Mouse (Mus musculus) megakaryocyte, embryonic 14.5 days (primary cell): ENCODE measurements around the gene Tspan15. TPM values are rescaled to one million over a fixed set of nuclear protein-coding genes. Genes with fewer than 3 reads are reported as not detected.

Experiments
- H3K27me3 ChIP-seq: replicated peaks from 2 replicates; pipeline ENCODE3; 2012; ENCODE audit warnings: inconsistent platforms
- H3K36me3 ChIP-seq: replicated peaks from 2 replicates; pipeline ENCODE3; 2012; ENCODE audit warnings: low read length, inconsistent platforms, mixed read lengths
- H3K4me1 ChIP-seq: 2 replicates; pipeline ENCODE4 v1.6.1; 2012; ENCODE audit warnings: inconsistent platforms
- H3K4me3 ChIP-seq: replicated peaks from 2 replicates; pipeline ENCODE3; 2012; ENCODE audit warnings: moderate library complexity, mild to moderate bottlenecking, inconsistent platforms
- H3K9me3 ChIP-seq: 2 replicates; pipeline ENCODE4 v1.6.1; 2012; ENCODE audit warnings: inconsistent platforms
- FLI1 ChIP-seq: IDR thresholded peaks from 2 replicates; pipeline ENCODE4 v1.6.1; 2012; ENCODE audit warnings: low read length, inconsistent platforms, mixed read lengths
- GATA1 ChIP-seq: IDR thresholded peaks from 3 replicates; pipeline ENCODE4 v1.6.1; 2012; ENCODE audit warnings: mixed read lengths, low read length, inconsistent platforms, borderline replicate concordance
- polyA plus RNA-seq: library from polyadenylated mRNA; stranded (reverse); fragments of >175 nt; gene quantifications from 2 replicates; pipeline ENCODE4 v1.2.3, GENCODE M21; 2012; ENCODE audit warnings: low replicate concordance; ENCODE audit not compliant: insufficient read depth

Gene Tspan15
- polyA plus RNA-seq, 1 experiment = not detected

- Histone ChIP-seq H3K4me1 (no peaks in the 10 kb centered on the region; the same call in 1 of the 2 replicates), H3K9me3 (no peaks in the 10 kb centered on the region), H3K27me3 (peaks cover 68% of the 10 kb centered on the region), H3K4me3 (no peak overlapping the region), H3K36me3 (no peaks in the 10 kb centered on the region)
- no peak for TF ChIP-seq FLI1
- TF ChIP-seq GATA1 = no peak
Measured at GRCm38 (mm10) chr10:62194461-62194860, 36.6 kb downstream of the Tspan15 start.

DNA sequence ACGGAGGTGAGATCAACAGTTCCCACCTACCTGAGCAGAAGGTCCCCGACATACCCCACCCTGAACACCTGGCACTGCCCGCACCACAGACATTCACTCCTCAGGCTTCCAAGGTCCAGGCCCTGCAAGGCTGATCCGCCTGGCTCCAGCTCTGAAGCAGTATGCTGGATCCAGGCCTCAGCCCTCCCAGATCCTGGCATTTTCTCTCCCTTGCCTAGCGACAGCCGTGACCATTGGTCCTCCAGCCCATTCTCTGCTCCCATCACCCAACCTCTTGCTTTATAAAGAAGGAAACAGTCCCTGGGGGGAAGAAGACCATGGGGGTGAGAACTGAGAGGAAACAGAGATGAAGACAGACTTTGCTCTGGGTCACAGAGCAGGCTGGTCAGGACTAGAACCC is 37.0 kb downstream of the Tspan15 start:
- Histone ChIP-seq H3K27me3 (peaks cover 72% of the 10 kb centered on the region), H3K4me3 (no peak overlapping the region), H3K4me1 (no peaks in the 10 kb centered on the region; the same call in 1 of the 2 replicates), H3K9me3 (no peaks in the 10 kb centered on the region), H3K36me3 (no peaks in the 10 kb centered on the region)
- TF ChIP-seq GATA1 = no peak
- TF ChIP-seq FLI1 = no peak

DNA sequence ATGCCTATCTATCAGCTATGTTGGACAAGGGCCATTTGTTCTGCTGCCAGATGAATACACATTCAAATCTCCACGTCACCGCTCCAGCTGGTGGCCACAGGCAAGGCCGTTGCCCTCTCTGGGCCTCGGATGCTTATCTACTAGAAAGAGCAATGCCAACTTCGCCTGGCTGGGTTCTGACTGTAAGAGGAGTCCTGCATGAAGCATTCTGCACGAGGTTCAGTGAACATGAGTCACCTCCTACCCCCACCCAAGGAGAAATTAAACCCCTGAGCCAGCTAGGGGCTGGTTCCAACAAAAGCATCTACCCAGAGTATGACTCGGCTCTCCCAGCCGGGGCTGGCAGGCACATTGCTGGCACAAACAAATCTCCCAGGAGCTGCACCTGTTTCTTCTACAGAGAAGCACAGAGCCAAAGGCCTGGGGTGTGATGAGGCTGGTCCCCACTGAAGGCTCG is 38.3 kb downstream of the Tspan15 start:
- Histone ChIP-seq H3K36me3 (no peaks in the 10 kb centered on the region), H3K4me1 (no peaks in the 10 kb centered on the region; the same call in 1 of the 2 replicates), H3K9me3 (no peaks in the 10 kb centered on the region), H3K4me3 (no peak overlapping the region), H3K27me3 (peaks cover 81% of the 10 kb centered on the region)
- TF ChIP-seq FLI1 = no peak
- no peak for TF ChIP-seq GATA1

DNA sequence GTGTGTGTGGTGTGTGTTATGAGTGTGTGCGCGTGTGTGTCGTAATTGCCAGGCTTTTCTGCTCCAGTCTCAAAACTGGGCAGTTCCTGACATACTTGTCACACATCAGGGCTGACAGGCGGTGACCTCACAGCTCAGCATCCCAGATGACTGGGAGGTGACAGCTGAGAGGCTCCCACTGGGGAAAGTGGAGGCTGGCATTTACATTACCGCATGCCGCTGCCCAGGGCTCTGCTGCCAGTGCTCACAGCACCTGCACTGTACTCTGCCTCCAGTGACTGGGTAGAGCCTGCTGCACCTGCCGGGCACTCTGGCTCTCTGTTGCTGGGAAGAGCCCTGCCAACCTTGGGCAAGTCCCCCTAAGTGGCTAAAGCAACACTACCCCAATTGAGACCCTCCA is 40.2 kb downstream of the Tspan15 start:
- Histone ChIP-seq H3K27me3 (peaks cover 78% of the 10 kb centered on the region), H3K4me3 (no peak overlapping the region), H3K36me3 (no peaks in the 10 kb centered on the region), H3K9me3 (no peaks in the 10 kb centered on the region), H3K4me1 (no peaks in the 10 kb centered on the region; the same call in 1 of the 2 replicates)
- TF ChIP-seq GATA1 (no peak), FLI1 (no peak)

- Histone ChIP-seq H3K4me3 (no peak overlapping the region), H3K27me3 (peaks cover 72% of the 10 kb centered on the region), H3K9me3 (no peaks in the 10 kb centered on the region), H3K4me1 (no peaks in the 10 kb centered on the region; the same call in 1 of the 2 replicates), H3K36me3 (no peaks in the 10 kb centered on the region)
- TF ChIP-seq GATA1 (no peak), FLI1 (no peak)
Measured at GRCm38 (mm10) chr10:62189910-62190309, 41.1 kb downstream of the Tspan15 start.

- no peaks in the 10 kb centered on the region; the same call in 1 of the 2 replicates for H3K4me1 ChIP-seq
- no peaks in the 10 kb centered on the region for H3K36me3 ChIP-seq
- TF ChIP-seq FLI1 (no peak), GATA1 (no peak)
- H3K9me3 ChIP-seq = no peaks in the 10 kb centered on the region
- H3K4me3 ChIP-seq = no peak overlapping the region
- peaks cover 70% of the 10 kb centered on the region for H3K27me3 ChIP-seq
Measured at GRCm38 (mm10) chr10:62189303-62189702, 41.7 kb downstream of the Tspan15 start.

DNA sequence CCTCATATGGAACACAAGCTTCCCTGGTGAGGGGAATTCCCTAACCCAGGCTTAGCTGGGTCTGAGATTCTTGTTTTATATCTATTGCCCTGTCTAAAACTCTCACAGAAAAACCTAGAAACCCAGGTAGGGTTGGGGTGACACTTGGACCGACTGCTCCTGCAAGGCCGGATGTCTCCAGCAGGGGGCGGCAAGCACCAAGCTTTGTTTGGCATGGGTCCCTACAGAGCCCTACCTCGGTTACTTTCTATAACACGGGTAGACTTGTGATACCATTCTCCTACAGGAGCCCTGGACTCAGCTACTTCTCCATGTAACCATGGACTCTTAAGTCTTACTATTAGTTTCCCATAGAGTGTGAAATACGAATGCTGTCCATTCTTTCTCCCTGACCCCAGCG is 44.2 kb downstream of the Tspan15 start:
- peaks cover 54% of the 10 kb centered on the region for H3K27me3 ChIP-seq
- no peak overlapping the region for H3K4me3 ChIP-seq

GRCm38 (mm10) chr10:62183053-62183452 is 48.0 kb downstream of the Tspan15 start:
- peaks cover 30% of the 10 kb centered on the region for H3K27me3 ChIP-seq
- H3K4me1 ChIP-seq = peaks cover 9% of the 10 kb centered on the region; the same call in 1 of the 2 replicates
- H3K4me3 ChIP-seq = no peak overlapping the region
- H3K36me3 ChIP-seq = no peaks in the 10 kb centered on the region
- TF ChIP-seq GATA1 (no peak), FLI1 (no peak)
- peaks cover 13% of the 10 kb centered on the region for H3K9me3 ChIP-seq

More for the DNA sequence above, 44.2 kb downstream of the Tspan15 start:
- TF ChIP-seq GATA1 = no peak
- TF ChIP-seq FLI1 = no peak
- no peaks in the 10 kb centered on the region for H3K9me3 ChIP-seq
- peaks cover 9% of the 10 kb centered on the region; the same call in 1 of the 2 replicates for H3K4me1 ChIP-seq
- H3K36me3 ChIP-seq = no peaks in the 10 kb centered on the region

- H3K27me3 ChIP-seq = peaks cover 25% of the 10 kb centered on the region
- H3K9me3 ChIP-seq = peaks cover 18% of the 10 kb centered on the region
- no peak overlapping the region for H3K4me3 ChIP-seq
- peaks cover 9% of the 10 kb centered on the region; the same call in 1 of the 2 replicates for H3K4me1 ChIP-seq
- TF ChIP-seq GATA1 = no peak
- no peak for TF ChIP-seq FLI1
- H3K36me3 ChIP-seq = no peaks in the 10 kb centered on the region
Measured at GRCm38 (mm10) chr10:62182471-62183014, 48.5 kb downstream of the Tspan15 start.

DNA sequence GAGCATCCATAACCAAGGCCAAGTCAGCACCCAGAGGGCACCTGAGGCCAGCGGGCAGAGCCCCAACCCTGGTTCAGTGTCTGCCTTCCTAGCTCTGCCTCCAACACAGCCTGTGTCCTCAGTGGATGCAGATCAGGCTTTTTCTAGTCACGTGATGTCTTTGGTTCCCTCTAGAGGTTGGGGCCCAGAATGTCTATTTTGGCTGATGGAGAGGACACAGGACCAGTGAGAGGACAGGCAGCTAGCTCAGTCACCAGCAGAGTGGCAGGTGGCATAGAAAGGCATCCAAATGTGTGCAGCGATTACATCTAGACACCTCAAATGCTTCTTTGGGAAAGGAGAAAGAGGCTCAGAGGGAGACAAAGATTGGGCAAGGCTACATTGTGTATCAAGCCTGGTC is 49.4 kb downstream of the Tspan15 start:
- TF ChIP-seq GATA1 = no peak
- no peak for TF ChIP-seq FLI1
- no peaks in the 10 kb centered on the region for H3K36me3 ChIP-seq
- H3K4me3 ChIP-seq = no peak overlapping the region
- peaks cover 9% of the 10 kb centered on the region; the same call in 1 of the 2 replicates for H3K4me1 ChIP-seq
- H3K27me3 ChIP-seq = peaks cover 24% of the 10 kb centered on the region
- H3K9me3 ChIP-seq = peaks cover 20% of the 10 kb centered on the region

- Histone ChIP-seq H3K36me3 (no peaks in the 10 kb centered on the region), H3K27me3 (peaks cover 21% of the 10 kb centered on the region), H3K9me3 (peaks cover 23% of the 10 kb centered on the region), H3K4me1 (peaks cover 9% of the 10 kb centered on the region; the same call in 1 of the 2 replicates), H3K4me3 (no peak overlapping the region)
- TF ChIP-seq FLI1 (no peak), GATA1 (no peak)
Measured at GRCm38 (mm10) chr10:62179944-62180343, 51.1 kb downstream of the Tspan15 start.
